Mouse (Mus musculus) MEL (cell line): ENCODE results near the gene Adam30. TPM values are rescaled to one million over a fixed set of nuclear protein-coding genes. Genes with fewer than 3 reads are reported as not detected.

Experiments used
- DNase-seq: peaks from one replicate; pipeline ENCODE4 v3.0.0; 2011; ENCODE audit warnings: low read depth, low spot score
- H3K27ac ChIP-seq: 2 replicates; pipeline ENCODE4 v1.5.1; 2012; ENCODE audit warnings: low read depth, mild to moderate bottlenecking, control low read depth, low read length, moderate library complexity; ENCODE audit not compliant: control insufficient read depth
- H3K27me3 ChIP-seq, 2 experiments: fragments of 150-350 bp in 1 of 2; sonication (generic) in 1 of 2; 2 replicates each; pipeline ENCODE4 v1.6.1; 2012; ENCODE audit warnings: low read length in 2 of 2, mild to moderate bottlenecking in 2 of 2, improper control_type of control experiment in 1 of 2, moderate library complexity in 1 of 2; ENCODE audit not compliant: insufficient read depth in 2 of 2, control insufficient read depth in 1 of 2
- H3K36me3 ChIP-seq, 2 experiments: 2 replicates each; pipeline ENCODE4 v1.6.1; 2012 to 2014; ENCODE audit warnings: low read length in 2 of 2, improper control_type of control experiment in 1 of 2, inconsistent platforms in 1 of 2, mild to moderate bottlenecking in 1 of 2; ENCODE audit not compliant: insufficient read depth in 2 of 2, control insufficient read depth in 1 of 2
- H3K4me1 ChIP-seq, 2 experiments: fragments of 150-350 bp in 1 of 2; sonication (generic) in 1 of 2; 2 replicates each; pipeline ENCODE4 v1.6.1; 2012; ENCODE audit warnings: low read length in 2 of 2, improper control_type of control experiment in 1 of 2, mild to moderate bottlenecking in 1 of 2; ENCODE audit not compliant: insufficient read depth in 2 of 2, control insufficient read depth in 1 of 2
- H3K4me3 ChIP-seq, 2 experiments: fragments of 150-350 bp in 1 of 2; sonication (generic) in 1 of 2; 2 replicates each; pipeline ENCODE4 v1.5.1; 2012; ENCODE audit warnings: low read depth in 2 of 2, low read length in 2 of 2, mild to moderate bottlenecking in 2 of 2, moderate library complexity in 2 of 2, control low read depth in 1 of 2, improper control_type of control experiment in 1 of 2; ENCODE audit not compliant: control insufficient read depth in 1 of 2, insufficient read depth in 1 of 2
- H3K79me2 ChIP-seq: 2 replicates; pipeline ENCODE4 v1.6.1; 2012; ENCODE audit warnings: mild to moderate bottlenecking, low read length, moderate library complexity; ENCODE audit not compliant: control insufficient read depth, poor library complexity, insufficient read depth
- H3K9ac ChIP-seq: 2 replicates; pipeline ENCODE4 v1.6.1; 2012; ENCODE audit warnings: low read depth, mild to moderate bottlenecking, control low read depth, low read length, moderate library complexity; ENCODE audit not compliant: control insufficient read depth, poor library complexity, severe bottlenecking
- H3K9me3 ChIP-seq: fragments of 150-350 bp; sonication (generic); replicated peaks from 2 replicates; pipeline ENCODE4 v1.6.1; 2012; ENCODE audit warnings: mild to moderate bottlenecking, low read length, improper control_type of control experiment, moderate library complexity; ENCODE audit not compliant: insufficient read depth
- CHD1 ChIP-seq: IDR thresholded peaks from 2 replicates; pipeline ENCODE4 v1.6.1; 2012; ENCODE audit warnings: low read depth, mild to moderate bottlenecking, inconsistent platforms, low read length, improper control_type of control experiment
- CHD2 ChIP-seq: IDR thresholded peaks from 2 replicates; pipeline ENCODE4 v1.6.1; 2011; ENCODE audit warnings: low read length, improper control_type of control experiment
- ELF1 ChIP-seq: IDR thresholded peaks from 2 replicates; pipeline ENCODE4 v1.6.1; 2014; ENCODE audit warnings: low read depth, mild to moderate bottlenecking, inconsistent platforms, low read length, improper control_type of control experiment, moderate library complexity
- EP300 ChIP-seq, 2 experiments: IDR thresholded peaks; 2 replicates each; pipeline ENCODE4 v1.6.1; 2011; ENCODE audit warnings: improper control_type of control experiment in 2 of 2, low read length in 2 of 2, low read depth in 1 of 2, mild to moderate bottlenecking in 1 of 2
- ETS1 ChIP-seq: IDR thresholded peaks from 2 replicates; pipeline ENCODE4 v1.6.1; 2012; ENCODE audit warnings: low read depth, mild to moderate bottlenecking, inconsistent platforms, low read length, improper control_type of control experiment, moderate library complexity
- GABPA ChIP-seq: IDR thresholded peaks from 2 replicates; pipeline ENCODE4 v1.6.1; 2012; ENCODE audit warnings: low read depth, mild to moderate bottlenecking, inconsistent platforms, low read length, improper control_type of control experiment, moderate library complexity
- GATA1 ChIP-seq: IDR thresholded peaks from 2 replicates; pipeline ENCODE4 v1.6.1; 2011; ENCODE audit warnings: low read depth, low read length, improper control_type of control experiment
- HCFC1 ChIP-seq: IDR thresholded peaks from 2 replicates; pipeline ENCODE4 v1.6.1; 2012; ENCODE audit warnings: low read depth, mild to moderate bottlenecking, inconsistent platforms, low read length, improper control_type of control experiment, moderate library complexity
- JUND ChIP-seq: IDR thresholded peaks from 2 replicates; pipeline ENCODE4 v1.6.1; 2011; ENCODE audit warnings: low read depth, mild to moderate bottlenecking, improper control_type of control experiment, low read length
- MAZ ChIP-seq: IDR thresholded peaks from 2 replicates; pipeline ENCODE4 v1.6.1; 2012; ENCODE audit warnings: low read depth, mild to moderate bottlenecking, inconsistent platforms, low read length, improper control_type of control experiment
- MEF2A ChIP-seq: IDR thresholded peaks from 2 replicates; pipeline ENCODE4 v1.6.1; 2014; ENCODE audit warnings: low read depth, mild to moderate bottlenecking, inconsistent platforms, low read length, improper control_type of control experiment; ENCODE audit not compliant: poor library complexity, insufficient replicate concordance, severe bottlenecking; ENCODE audit errors: extremely low read depth
- NELFE ChIP-seq: IDR thresholded peaks from 2 replicates; pipeline ENCODE4 v1.6.1; 2011; ENCODE audit warnings: low read depth, low read length, improper control_type of control experiment
- POLR2A ChIP-seq, 2 experiments: IDR thresholded peaks; 2 replicates each; pipeline ENCODE4 v1.6.1; 2011 to 2012; ENCODE audit warnings: low read length in 2 of 2, mild to moderate bottlenecking in 2 of 2, control low read depth in 1 of 2, improper control_type of control experiment in 1 of 2, low read depth in 1 of 2, moderate library complexity in 1 of 2; ENCODE audit not compliant: control insufficient read depth in 1 of 2, insufficient read depth in 1 of 2, poor library complexity in 1 of 2
- RAD21 ChIP-seq: IDR thresholded peaks from 2 replicates; pipeline ENCODE4 v1.6.1; 2011; ENCODE audit warnings: mild to moderate bottlenecking, low read depth, low read length, improper control_type of control experiment
- RCOR1 ChIP-seq: IDR thresholded peaks from 2 replicates; pipeline ENCODE4 v1.6.1; 2012; ENCODE audit warnings: low read depth, mild to moderate bottlenecking, inconsistent platforms, low read length, improper control_type of control experiment
- TAL1 ChIP-seq: IDR thresholded peaks from 2 replicates; pipeline ENCODE4 v1.6.1; 2012; ENCODE audit warnings: mild to moderate bottlenecking, inconsistent platforms, low read length, moderate library complexity, mixed read lengths
- TBP ChIP-seq: IDR thresholded peaks from 2 replicates; pipeline ENCODE4 v1.8.0; 2011; ENCODE audit warnings: low read depth, low read length, improper control_type of control experiment
- TCF12 ChIP-seq: IDR thresholded peaks from 2 replicates; pipeline ENCODE4 v1.6.1; 2014; ENCODE audit warnings: low read depth, mild to moderate bottlenecking, inconsistent platforms, low read length, improper control_type of control experiment, moderate library complexity
- UBTF ChIP-seq: IDR thresholded peaks from 2 replicates; pipeline ENCODE4 v1.6.1; 2012; ENCODE audit warnings: low read depth, mild to moderate bottlenecking, inconsistent platforms, low read length, improper control_type of control experiment, moderate library complexity, borderline replicate concordance; ENCODE audit not compliant: insufficient read depth
- USF2 ChIP-seq, 2 experiments: IDR thresholded peaks; 2 replicates each; pipeline ENCODE4 v1.6.1; 2011 to 2012; ENCODE audit warnings: improper control_type of control experiment in 2 of 2, low read length in 2 of 2, borderline replicate concordance in 1 of 2, inconsistent platforms in 1 of 2, low read depth in 1 of 2, mild to moderate bottlenecking in 1 of 2; ENCODE audit not compliant: insufficient read depth in 1 of 2
- ZC3H11A ChIP-seq: IDR thresholded peaks from 2 replicates; pipeline ENCODE4 v1.6.1; 2012; ENCODE audit warnings: low read depth, mild to moderate bottlenecking, inconsistent platforms, low read length, improper control_type of control experiment
- ZMIZ1 ChIP-seq: IDR thresholded peaks from 2 replicates; pipeline ENCODE4 v1.6.1; 2012; ENCODE audit warnings: low read depth, mild to moderate bottlenecking, inconsistent platforms, low read length, improper control_type of control experiment, moderate library complexity
- polyA plus RNA-seq, 2 experiments: library from polyadenylated mRNA; stranded (reverse) in 1 of 2; unstranded in 1 of 2; fragments of >175 nt in 1 of 2; fragments of >200 nt in 1 of 2; gene quantifications; 2 replicates each; pipeline versions ENCODE4 v1.2.1 to v1.2.4; 2012; ENCODE audit warnings: low replicate concordance in 2 of 2, low read depth in 1 of 2; ENCODE audit not compliant: insufficient read length in 2 of 2, insufficient read depth in 1 of 2, missing spikeins in 1 of 2
- total RNA-seq: library from RNA; depleted of rRNA; stranded (reverse); fragments of 300-350 nt; gene quantifications from 2 replicates; pipeline ENCODE4 v1.2.3, GENCODE M21; 2012

The Adam30 gene
- total and polyA plus RNA-seq, 3 experiments: not detected

GRCm38 (mm10) chr3:98127775-98128174 lies 32.7 kb upstream of the Adam30 start:
- Histone ChIP-seq H3K27ac (no peak overlapping the region), H3K79me2 (no peaks in the 10 kb centered on the region), H3K9me3 (no peaks in the 10 kb centered on the region), H3K4me3 (no peak overlapping the region), H3K36me3 (peaks cover 0 to 2% of the 10 kb centered on the region in 2 experiments; a peak in 2 of 4 replicates), H3K27me3 (no peaks in the 10 kb centered on the region), H3K9ac (no peak overlapping the region), H3K4me1 (no peaks in the 10 kb centered on the region)
- no peak for DNase-seq
- TF ChIP-seq GABPA (no peak), TCF12 (no peak), RAD21 (no peak), ZC3H11A (no peak), ETS1 (no peak), POLR2A (IDR thresholded peaks at IDR 0.05; ENCODE audit: control insufficient read depth in 1 of 2, insufficient read depth in 1 of 2, low read depth in 1 of 2, low read length in 2 of 2, poor library complexity in 1 of 2) (no peak), ELF1 (no peak), TBP (no peak), MEF2A (no peak)

GRCm38 (mm10) chr3:98128716-98129115 lies 31.7 kb upstream of the Adam30 start:
- no peak for DNase-seq
- Histone ChIP-seq H3K4me3 (no peak overlapping the region), H3K27me3 (no peaks in the 10 kb centered on the region), H3K4me1 (no peaks in the 10 kb centered on the region), H3K9ac (no peak overlapping the region), H3K79me2 (no peaks in the 10 kb centered on the region), H3K36me3 (peaks cover 0 to 2% of the 10 kb centered on the region in 2 experiments; a peak in 2 of 4 replicates), H3K9me3 (no peaks in the 10 kb centered on the region), H3K27ac (no peak overlapping the region)
- TF ChIP-seq CHD1 (no peak), HCFC1 (no peak), RAD21 (no peak), ZMIZ1 (no peak), GABPA (no peak), TBP (no peak), UBTF (no peak), GATA1 (no peak), MAZ (no peak), NELFE (no peak), EP300 (IDR thresholded peaks at IDR 0.05; ENCODE audit: low read depth in 1 of 2, low read length in 2 of 2) (no peak), ETS1 (no peak), POLR2A (IDR thresholded peaks at IDR 0.05; ENCODE audit: control insufficient read depth in 1 of 2, insufficient read depth in 1 of 2, low read depth in 1 of 2, low read length in 2 of 2, poor library complexity in 1 of 2) (no peak), JUND (no peak), USF2 (IDR thresholded peaks at IDR 0.05; ENCODE audit: borderline replicate concordance in 1 of 2, insufficient read depth in 1 of 2, low read depth in 1 of 2, low read length in 2 of 2) (no peak), CHD2 (no peak), TAL1 (no peak), RCOR1 (no peak)
